Mouse (Mus musculus) CH12.LX (cell line): ENCODE measurements around the gene Atxn7.

Experiments
- CHD2 ChIP-seq: IDR thresholded peaks from 2 replicates; pipeline ENCODE4 v1.6.1; 2011; ENCODE audit warnings: low read length, improper control_type of control experiment
- CTCF ChIP-seq, 2 experiments: IDR thresholded peaks in 1 of 2; conservative IDR thresholded peaks in 1 of 2; 2 replicates each; pipeline ENCODE4 v1.5.1; 2011 to 2012; ENCODE audit warnings: low read depth in 2 of 2, low read length in 2 of 2, improper control_type of control experiment in 1 of 2, inconsistent platforms in 1 of 2, mild to moderate bottlenecking in 1 of 2, moderate library complexity in 1 of 2
- EP300 ChIP-seq: IDR thresholded peaks from 2 replicates; pipeline ENCODE4 v1.6.1; 2011; ENCODE audit warnings: low read length, improper control_type of control experiment
- POLR2A ChIP-seq: IDR thresholded peaks from 2 replicates; pipeline ENCODE4 v1.6.1; 2011; ENCODE audit warnings: low read depth, mild to moderate bottlenecking, improper control_type of control experiment, low read length
- TCF12 ChIP-seq: IDR thresholded peaks from 2 replicates; pipeline ENCODE4 v1.6.1; 2014; ENCODE audit warnings: low read depth, mild to moderate bottlenecking, inconsistent platforms, low read length, improper control_type of control experiment

DNA sequence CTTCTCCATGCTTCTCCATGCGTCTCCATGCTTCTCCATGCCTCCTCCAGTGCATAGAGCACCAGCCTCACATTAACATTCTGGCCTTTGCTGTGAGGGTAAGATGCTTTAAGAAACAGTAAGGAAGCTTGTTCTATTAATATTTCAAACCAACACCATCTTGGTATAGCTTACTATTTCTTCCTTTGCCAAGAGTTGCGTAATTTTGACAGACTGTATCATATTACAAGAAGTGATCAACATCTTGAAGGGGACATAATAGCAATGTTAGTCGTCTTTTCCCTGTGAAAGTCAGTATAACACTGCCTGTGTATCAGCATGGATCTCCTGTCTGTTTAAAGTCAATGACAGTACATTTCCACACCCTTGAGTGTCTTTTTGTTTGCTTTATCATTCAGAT, 29.5 kb downstream of the Atxn7 start:
- no peak for TF ChIP-seq TCF12
- no peak for TF ChIP-seq EP300
- no peak for TF ChIP-seq CTCF (conservative IDR thresholded peaks at IDR 0.05 in 1 of 2, IDR thresholded peaks at IDR 0.05 in 1 of 2; ENCODE audit: low read depth in 2 of 2, low read length in 2 of 2)
- TF ChIP-seq POLR2A, result no peak
- TF ChIP-seq CHD2, result no peak
